ENCODE assay signal across 12 mouse cellular contexts in the genomic region with DNA sequence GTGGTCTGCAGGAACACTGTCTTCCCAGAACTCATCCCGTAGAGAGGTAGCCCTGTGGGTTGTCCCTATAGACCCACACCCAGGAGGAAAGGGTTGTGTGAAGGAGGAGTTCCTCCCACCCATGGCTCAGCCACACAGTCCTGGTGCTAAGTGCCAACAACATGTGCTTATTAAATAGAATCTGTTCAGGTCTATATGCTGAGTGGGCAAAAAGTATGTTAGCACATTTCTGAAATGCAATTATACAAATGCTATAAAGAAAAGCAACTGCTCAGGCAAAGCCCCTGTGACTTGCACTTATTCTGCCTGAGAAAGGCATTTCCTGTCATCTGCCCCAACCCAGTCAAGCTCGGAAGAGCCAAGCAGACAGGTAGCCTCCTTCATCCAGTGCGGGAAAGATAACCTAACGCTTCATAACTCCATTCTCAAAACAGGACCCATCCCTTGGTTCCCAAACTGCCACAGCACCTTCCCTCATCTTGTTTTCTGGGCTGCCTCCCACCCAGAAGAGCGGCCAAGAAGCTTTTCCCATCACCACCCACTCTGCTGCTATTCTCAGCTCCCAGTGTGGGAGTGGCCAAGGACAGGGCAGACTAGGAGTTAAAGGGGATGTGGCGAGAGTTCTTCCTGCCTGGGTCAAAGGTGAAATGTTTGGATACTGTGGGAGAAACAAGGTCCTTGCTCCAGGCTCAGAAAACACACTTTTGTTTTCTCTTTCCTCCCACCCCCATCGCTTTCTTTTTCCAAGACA. TPM values are rescaled to one million over a fixed set of nuclear protein-coding genes. Genes with fewer than 3 reads are reported as not detected.
DNase-seq lines count a peak whose midpoint lies in the region; ATAC-seq and TF ChIP-seq lines count a peak whose summit lies in the region.
"Had no signal": no experiment of that assay in that cellular context is flagged by ENCODE, and none has a peak within 500 bp of the region (broad histone marks: within the 10 kb centered on the region; RNA-seq: fewer than 3 reads in every experiment).

No protein-coding gene starts in this region.

- ATAC-seq in lung, postnatal 0 days = peak; percentile 38; the same call in 1 of the 2 replicates
- ATAC-seq in embryonic facial prominence, embryonic 13.5 days (ENCODE audit: insufficient number of reproducible peaks, insufficient read depth, low FRiP score, low TSS enrichment, low read depth) = no peak
- no peak for ATAC-seq in liver, embryonic 13.5 days (ENCODE audit: low read depth)

- H3K4me2 ChIP-seq in lung, postnatal 0 days (replicated peaks; ENCODE audit: low read depth, low read length) = no peak overlapping the region
- no peak overlapping the region for H3K4me2 ChIP-seq in embryonic facial prominence, embryonic 13.5 days
- H3K4me2 ChIP-seq in liver, embryonic 13.5 days = peak overlapping the region; percentile 26

- H3K36me3 ChIP-seq in heart, adult 2 months (ENCODE audit: control insufficient read depth, insufficient read depth, low read length) = no peaks in the 10 kb centered on the region
- peaks cover 23% of the 10 kb centered on the region; the same call in 1 of the 2 replicates for H3K36me3 ChIP-seq in lung, postnatal 0 days (ENCODE audit: insufficient read depth, low read length)
- H3K36me3 ChIP-seq in embryonic facial prominence, embryonic 13.5 days = peaks cover 72% of the 10 kb centered on the region
- peaks cover 75% of the 10 kb centered on the region for H3K36me3 ChIP-seq in liver, embryonic 13.5 days

- no peak overlapping the region for H3K9ac ChIP-seq in heart, adult 2 months (ENCODE audit: low read depth, low read length)
- H3K9ac ChIP-seq in lung, postnatal 0 days (replicated peaks; ENCODE audit: low read depth) = no peak overlapping the region
- H3K9ac ChIP-seq in embryonic facial prominence, embryonic 13.5 days = 0 out of 2 replicates have a peak overlapping the region, but pooled peaks have one; percentile 27
- H3K9ac ChIP-seq in liver, embryonic 13.5 days = peak overlapping the region; percentile 81

- H3K27ac ChIP-seq in heart, adult 2 months = peak overlapping the region; percentile 39
- H3K27ac ChIP-seq in lung, postnatal 0 days (ENCODE audit: low read length) = no peak overlapping the region
- 0 out of 2 replicates have a peak overlapping the region, but pooled peaks have one; percentile 45 for H3K27ac ChIP-seq in embryonic facial prominence, embryonic 13.5 days
- peak overlapping the region; percentile 97 for H3K27ac ChIP-seq in liver, embryonic 13.5 days

- no peak for TF ChIP-seq EP300 in heart, adult 2 months (IDR thresholded peaks at IDR 0.05; ENCODE audit: insufficient read depth, low read depth, low read length)
- no peak for TF ChIP-seq EP300 in lung, postnatal 0 days (IDR thresholded peaks at IDR 0.05)

- H3K4me1 ChIP-seq in heart, adult 2 months (ENCODE audit: control insufficient read depth, insufficient read depth, low read length) = peaks cover 8% of the 10 kb centered on the region
- H3K4me1 ChIP-seq in lung, postnatal 0 days (ENCODE audit: insufficient read depth, low read depth, low read length) = no peaks in the 10 kb centered on the region
- H3K4me1 ChIP-seq in lung, adult 2 months (ENCODE audit: control insufficient read depth, insufficient read depth, low read length) = no peaks in the 10 kb centered on the region; the same call in 1 of the 2 replicates
- H3K4me1 ChIP-seq in embryonic facial prominence, embryonic 13.5 days = peaks cover 12% of the 10 kb centered on the region
- peaks cover 96% of the 10 kb centered on the region for H3K4me1 ChIP-seq in liver, embryonic 13.5 days (replicated peaks)

- DNase-seq in heart, adult 2 months = no peak
- no peak for DNase-seq in heart, adult 9 months (ENCODE audit: low spot score in 2 of 2)
- DNase-seq in lung, postnatal 0 days (ENCODE audit: low spot score) = no peak
- no peak for DNase-seq in lung, adult 2 months
- DNase-seq in liver, embryonic 13.5 days = no peak
- DNase-seq in urinary bladder, adult 2 months (ENCODE audit: low spot score) = no peak
- DNase-seq in cerebellum, postnatal 14 days = no peak
- DNase-seq: adrenal gland, postnatal 25 days; thymus, adult 2 months had no signal

- H3K9me3 ChIP-seq in lung, postnatal 0 days (ENCODE audit: low read length) = no peaks in the 10 kb centered on the region
- no peaks in the 10 kb centered on the region for H3K9me3 ChIP-seq in embryonic facial prominence, embryonic 13.5 days
- no peaks in the 10 kb centered on the region for H3K9me3 ChIP-seq in liver, embryonic 13.5 days (replicated peaks)

- no peak for TF ChIP-seq POLR2A in heart, adult 2 months (IDR thresholded peaks at IDR 0.05; ENCODE audit: insufficient read depth, low read depth, low read length)
- no peak for TF ChIP-seq POLR2A in lung, adult 2 months (IDR thresholded peaks at IDR 0.05; ENCODE audit: borderline replicate concordance, extremely low read depth, low read depth, low read length)

- intact Hi-C loops in heart, adult 2 months (cut with DNase I) = no loop called here

- no peak for TF ChIP-seq CTCF in heart, adult 2 months (IDR thresholded peaks at IDR 0.05)
- no peak for TF ChIP-seq CTCF in lung, postnatal 0 days (IDR thresholded peaks at IDR 0.05)
- TF ChIP-seq CTCF in lung, adult 2 months (IDR thresholded peaks at IDR 0.05; ENCODE audit: insufficient read depth, low read length) = no peak

- no peaks in the 10 kb centered on the region for H3K79me2 ChIP-seq in heart, adult 2 months (replicated peaks; ENCODE audit: control insufficient read depth, insufficient read depth, low read length)

- H3K27me3 ChIP-seq in heart, adult 2 months (ENCODE audit: control insufficient read depth, insufficient read depth, low read length) = no peaks in the 10 kb centered on the region
- no peaks in the 10 kb centered on the region for H3K27me3 ChIP-seq in lung, postnatal 0 days (replicated peaks; ENCODE audit: insufficient read depth, low read length)
- no peaks in the 10 kb centered on the region for H3K27me3 ChIP-seq in embryonic facial prominence, embryonic 13.5 days
- H3K27me3 ChIP-seq in liver, embryonic 13.5 days = no peaks in the 10 kb centered on the region

- no peak overlapping the region for H3K4me3 ChIP-seq in heart, adult 2 months
- no peak overlapping the region for H3K4me3 ChIP-seq in lung, postnatal 0 days (ENCODE audit: low read depth, low read length)
- no peak overlapping the region for H3K4me3 ChIP-seq in lung, adult 2 months (replicated peaks; ENCODE audit: extremely low read depth, low read depth, low read length)
- H3K4me3 ChIP-seq in embryonic facial prominence, embryonic 13.5 days = no peak overlapping the region
- H3K4me3 ChIP-seq in liver, embryonic 13.5 days (replicated peaks) = no peak overlapping the region

- WGBS in heart, adult 2 months = 38% methylated on average over 7 of the region's 7 CpGs
- WGBS in lung, postnatal 0 days = 63% methylated on average over 7 of the region's 7 CpGs
- whole genome bisulfite sequencing in lung, adult 2 months = 59% methylated on average over 7 of the region's 7 CpGs
- 51% methylated on average over 7 of the region's 7 CpGs for WGBS in embryonic facial prominence, embryonic 13.5 days
- WGBS in liver, embryonic 13.5 days (ENCODE audit: insufficient replicate concordance) = 69% methylated on average over 7 of the region's 7 CpGs

RNA-seq across cellular contexts. Expression of a gene that starts 17.1 kb away (rescaled TPM):
- 1 to 10 TPM; 5.1 to 6.2 TPM for total RNA-seq in heart, adult 2 months (2021)
- polyA plus RNA-seq in heart, adult 2 months (2012; rRNA removed) = 5.2 and 6.0 TPM in 2 replicates
- polyA plus RNA-seq in lung, postnatal 0 days (2015; fragmentation: Nextera tagmentation; extraction: Ambion mirVana) = 22.9 and 25.9 TPM in 2 replicates
- 9.8 and 12.4 TPM in 2 replicates for polyA plus RNA-seq in lung, adult 2 months (2012; rRNA removed)
- polyA plus RNA-seq in embryonic facial prominence, embryonic 13.5 days (2015; fragmentation: Nextera tagmentation; extraction: Ambion mirVana) = 42.2 and 44.1 TPM in 2 replicates
- polyA plus RNA-seq in liver, embryonic 13.5 days (2015; fragmentation: Nextera tagmentation; extraction: Ambion mirVana) = 19.7 and 21.6 TPM in 2 replicates
- polyA plus RNA-seq in urinary bladder, adult 2 months (2012; rRNA removed) = 12.8 and 14.6 TPM in 2 replicates

RNA-seq across cellular contexts. Expression of a gene that starts 21.3 kb away (rescaled TPM):
- total RNA-seq in heart, adult 2 months (2021) = 10 to 100 TPM; 22.8 to 23.9 TPM
- 70.3 and 92.8 TPM in 2 replicates for polyA plus RNA-seq in heart, adult 2 months (2012; rRNA removed)
- polyA plus RNA-seq in lung, postnatal 0 days (2015; fragmentation: Nextera tagmentation; extraction: Ambion mirVana) = 54.8 and 58.5 TPM in 2 replicates
- polyA plus RNA-seq in lung, adult 2 months (2012; rRNA removed) = 183 and 195 TPM in 2 replicates
- 55.5 and 55.9 TPM in 2 replicates for polyA plus RNA-seq in embryonic facial prominence, embryonic 13.5 days (2015; fragmentation: Nextera tagmentation; extraction: Ambion mirVana)
- 5.6 and 6.2 TPM in 2 replicates for polyA plus RNA-seq in liver, embryonic 13.5 days (2015; fragmentation: Nextera tagmentation; extraction: Ambion mirVana)
- polyA plus RNA-seq in urinary bladder, adult 2 months (2012; rRNA removed) = 74.1 and 87.8 TPM in 2 replicates

RNA-seq across cellular contexts. Expression of a gene that starts 24.1 kb away (rescaled TPM):
- 10 to 100 TPM; 27.1 to 27.2 TPM for total RNA-seq in heart, adult 2 months (2021)
- polyA plus RNA-seq in heart, adult 2 months (2012; rRNA removed) = 59.5 and 79.9 TPM in 2 replicates
- polyA plus RNA-seq in lung, postnatal 0 days (2015; fragmentation: Nextera tagmentation; extraction: Ambion mirVana) = 33.6 TPM in 2 replicates
- 77.9 and 85.7 TPM in 2 replicates for polyA plus RNA-seq in lung, adult 2 months (2012; rRNA removed)
- 42.6 and 46.9 TPM in 2 replicates for polyA plus RNA-seq in embryonic facial prominence, embryonic 13.5 days (2015; fragmentation: Nextera tagmentation; extraction: Ambion mirVana)
- polyA plus RNA-seq in liver, embryonic 13.5 days (2015; fragmentation: Nextera tagmentation; extraction: Ambion mirVana) = 27.5 and 29.7 TPM in 2 replicates
- polyA plus RNA-seq in urinary bladder, adult 2 months (2012; rRNA removed) = 61.1 and 70.4 TPM in 2 replicates

RNA-seq across cellular contexts. Expression of a gene that starts 32.8 kb away (rescaled TPM):
- total RNA-seq in heart, adult 2 months (2021) = not detected
- polyA plus RNA-seq in heart, adult 2 months (2012; rRNA removed) = not detected in 2 replicates
- polyA plus RNA-seq in lung, postnatal 0 days (2015; fragmentation: Nextera tagmentation; extraction: Ambion mirVana) = 5.0 and 7.7 TPM in 2 replicates
- not detected in 2 replicates for polyA plus RNA-seq in lung, adult 2 months (2012; rRNA removed)
- 557 and 590 TPM in 2 replicates for polyA plus RNA-seq in embryonic facial prominence, embryonic 13.5 days (2015; fragmentation: Nextera tagmentation; extraction: Ambion mirVana)
- polyA plus RNA-seq in liver, embryonic 13.5 days (2015; fragmentation: Nextera tagmentation; extraction: Ambion mirVana) = 289 and 430 TPM in 2 replicates
- polyA plus RNA-seq in urinary bladder, adult 2 months (2012; rRNA removed) = 0.19 TPM in 2 replicates
- total RNA-seq: adrenal gland, postnatal 25 days; common myeloid progenitor, adult 5-6 weeks; layer of hippocampus, adult 8-10 months had no signal

RNA-seq across cellular contexts. Expression of a gene that starts 38.2 kb away (rescaled TPM):
- 10 to 100 TPM; 10.0 to 13.3 TPM for total RNA-seq in heart, adult 2 months (2021)
- polyA plus RNA-seq in heart, adult 2 months (2012; rRNA removed) = 11.8 and 13.8 TPM in 2 replicates
- 18.9 and 20.8 TPM in 2 replicates for polyA plus RNA-seq in lung, postnatal 0 days (2015; fragmentation: Nextera tagmentation; extraction: Ambion mirVana)
- 12.5 and 16.5 TPM in 2 replicates for polyA plus RNA-seq in lung, adult 2 months (2012; rRNA removed)
- polyA plus RNA-seq in embryonic facial prominence, embryonic 13.5 days (2015; fragmentation: Nextera tagmentation; extraction: Ambion mirVana) = 64.4 and 69.3 TPM in 2 replicates
- polyA plus RNA-seq in liver, embryonic 13.5 days (2015; fragmentation: Nextera tagmentation; extraction: Ambion mirVana) = 92.2 and 93.1 TPM in 2 replicates
- polyA plus RNA-seq in urinary bladder, adult 2 months (2012; rRNA removed) = 28.4 and 31.5 TPM in 2 replicates

Comparison
In these comparisons a context has a peak if more than half of its experiments do, and no peak if none do; other contexts are left out.
1. H3K9ac ChIP-seq: peak in embryonic facial prominence, embryonic 13.5 days (single experiment) and liver, embryonic 13.5 days (single experiment); none in heart, adult 2 months (single experiment) and lung, postnatal 0 days (single experiment).